Mouse (Mus musculus) thymus, adult 18-20 months (tissue): ENCODE results near the gene Arl1.
"Not testable (repeated sequence)": the region's sequence is repeated elsewhere in the genome, so short reads cannot be mapped to it uniquely, and the experiment has no call there.

ENCODE experiments used
- DNase-seq, 2 experiments: peaks; one replicate each; pipeline ENCODE4 v3.0.0; 2022; ENCODE audit warnings: mixed read lengths in 2 of 2

The Arl1 gene

DNA sequence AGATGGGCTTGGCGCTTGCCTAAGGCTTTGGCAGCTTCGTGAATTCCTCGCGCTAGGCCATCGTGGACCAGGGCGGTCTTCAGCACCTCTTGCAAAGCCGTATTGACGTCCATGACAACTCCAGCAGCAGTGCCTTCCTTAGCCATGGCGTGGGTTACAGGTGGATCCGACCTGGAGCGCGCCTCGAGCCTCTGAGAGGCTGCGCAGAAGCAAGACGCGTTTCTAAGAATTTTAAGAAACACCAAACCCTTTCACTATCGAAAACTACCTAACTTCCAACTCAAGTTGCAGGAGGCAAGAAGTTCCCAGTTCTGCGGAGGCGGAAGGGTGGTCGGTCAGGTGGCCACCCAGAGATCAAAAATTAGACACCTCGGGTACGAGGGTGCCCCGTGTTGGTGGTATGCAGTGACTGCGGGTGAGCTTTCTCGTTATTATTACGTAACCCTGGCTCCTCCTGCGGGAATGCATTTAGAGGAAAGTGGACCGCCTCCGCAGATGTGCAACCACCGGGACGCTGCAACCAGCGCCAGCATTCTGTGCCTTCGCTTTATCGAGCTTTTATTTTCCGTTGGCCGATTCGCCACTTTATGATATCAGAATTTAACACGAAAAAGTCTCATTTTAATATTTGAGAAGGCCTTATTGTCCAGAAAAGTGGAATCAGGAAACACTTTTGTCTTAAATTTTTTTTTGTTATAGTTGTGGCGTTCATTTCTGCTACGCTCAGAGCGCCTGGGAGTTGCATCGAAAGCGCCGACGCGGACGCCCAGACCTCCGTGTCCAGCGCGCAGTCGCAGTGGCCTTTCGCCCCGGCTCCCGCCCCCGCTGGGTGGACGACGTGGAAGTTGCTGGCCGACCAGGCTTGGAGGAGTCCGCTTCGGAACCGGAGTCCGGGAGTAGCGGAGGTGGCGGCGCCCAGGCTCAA lies at the start of gene Arl1:
Gene Arl1, plus strand, starts transcription at position 288 of the 925 bp plus-strand sequence.
- peak; percentile 74 to 75 for DNase-seq

DNA sequence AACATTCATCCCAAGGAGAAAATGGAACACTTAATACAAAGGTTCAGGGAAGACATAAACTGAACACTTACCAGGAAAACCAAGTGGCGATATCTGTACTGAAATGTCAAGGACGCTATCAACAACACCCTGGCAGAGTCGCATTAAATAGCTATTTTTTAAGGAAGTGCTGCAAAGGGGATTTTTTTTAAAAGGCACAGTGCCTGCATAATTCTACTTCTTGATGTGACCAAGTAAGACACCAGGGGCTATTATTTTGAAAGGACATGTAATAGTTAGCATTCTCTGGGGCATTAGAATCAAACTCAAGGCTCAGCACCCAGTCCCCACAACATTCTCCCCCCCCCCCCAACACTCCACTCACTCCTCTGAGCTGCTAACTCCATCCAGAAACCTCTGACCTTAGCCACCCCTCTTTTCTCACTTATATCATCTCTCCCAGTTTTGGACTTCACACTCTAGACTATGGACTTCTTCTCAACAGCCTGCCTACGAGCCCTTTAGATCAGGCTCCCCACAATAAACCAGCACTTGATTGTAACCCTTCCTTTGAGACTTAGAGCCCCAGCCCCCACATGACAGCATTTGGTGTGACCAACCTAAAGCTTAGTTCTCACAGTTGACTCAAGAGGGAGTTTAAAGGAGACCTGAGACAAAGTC lies 47.6 kb upstream of the Arl1 start:
- DNase-seq = no peak

DNA sequence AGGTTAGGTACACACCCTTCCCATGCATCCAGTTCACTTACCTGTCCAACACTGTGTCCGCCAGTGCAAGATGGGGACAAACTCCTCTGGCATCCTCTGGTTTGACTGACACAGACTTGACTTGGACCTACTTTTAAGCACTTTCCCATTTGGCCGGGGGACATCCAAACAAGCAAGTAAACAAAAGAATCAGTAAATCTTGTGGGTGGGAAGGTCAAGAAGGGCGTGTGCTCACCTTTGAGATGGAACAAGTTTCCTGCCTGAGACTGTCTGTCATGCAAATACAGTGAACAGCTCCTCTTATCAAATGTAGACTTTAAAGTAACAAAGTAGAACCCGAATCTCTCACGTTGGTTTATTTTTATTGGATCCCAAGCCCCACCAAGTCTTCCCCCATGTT lies 45.7 kb upstream of the Arl1 start, which contains the start of gene Spic:
Gene Spic, minus strand, starts transcription at position 91 of the 400 bp plus-strand sequence.
- no peak for DNase-seq

DNA sequence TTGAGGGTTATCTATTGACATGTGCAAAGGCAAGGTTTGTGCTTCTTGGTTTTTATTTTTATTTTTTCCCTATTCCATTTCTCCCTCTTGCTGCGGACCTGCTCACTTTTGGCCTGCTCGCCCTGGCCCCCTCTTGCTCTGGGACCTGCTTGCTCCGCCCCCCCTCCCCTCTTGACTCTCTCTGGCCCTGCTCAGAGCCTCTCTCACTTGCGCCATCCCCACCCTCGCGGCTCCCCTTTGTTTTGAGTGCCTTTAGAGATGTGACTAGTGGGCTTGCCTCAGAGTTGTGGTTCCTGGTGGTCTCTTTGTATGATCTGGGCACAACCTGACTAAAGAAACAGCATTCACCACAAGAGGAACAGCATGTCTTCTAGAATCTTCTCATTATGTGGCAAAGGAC lies 29.7 kb upstream of the Arl1 start:
- DNase-seq = no peak

DNA sequence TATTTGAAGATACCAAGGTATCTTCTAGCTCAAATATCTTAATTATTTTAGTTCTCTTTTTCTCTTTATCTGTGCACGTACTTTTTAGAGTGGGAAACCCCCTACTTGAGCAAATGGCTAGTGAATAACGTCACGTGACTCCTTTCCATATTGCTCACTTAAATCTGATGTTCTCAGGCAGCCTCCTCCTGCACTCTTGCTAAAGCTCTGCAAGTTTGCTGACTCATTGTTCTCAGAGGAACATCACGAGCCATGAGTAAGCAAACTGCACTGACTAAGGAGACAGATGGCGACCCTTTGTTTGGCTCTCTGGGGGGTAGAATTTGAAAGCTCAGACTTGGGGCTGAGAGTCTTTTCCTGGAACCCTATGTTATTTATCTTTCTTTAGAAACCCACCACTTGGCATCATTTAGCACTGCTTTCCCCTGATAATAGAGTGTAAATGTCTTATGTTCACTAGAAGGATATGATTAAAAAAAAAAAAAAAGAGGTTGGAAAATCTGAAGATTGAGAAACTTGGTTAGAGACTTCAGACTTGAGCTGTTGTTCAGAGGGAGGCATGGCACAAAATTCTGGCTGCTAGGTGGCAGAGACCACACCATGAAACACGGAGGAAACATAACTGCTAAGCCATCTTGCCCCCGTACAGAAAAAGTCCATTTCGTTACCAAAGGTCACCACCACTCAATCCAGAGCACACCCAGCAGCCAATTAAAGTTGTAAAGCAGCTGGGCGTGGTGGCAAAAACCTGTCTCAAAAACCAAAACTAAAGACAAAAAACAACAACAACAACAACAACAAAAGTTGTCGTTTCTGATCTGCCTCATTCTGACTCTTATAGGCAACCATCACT lies 21.8 kb upstream of the Arl1 start:
- DNase-seq = no peak

DNA sequence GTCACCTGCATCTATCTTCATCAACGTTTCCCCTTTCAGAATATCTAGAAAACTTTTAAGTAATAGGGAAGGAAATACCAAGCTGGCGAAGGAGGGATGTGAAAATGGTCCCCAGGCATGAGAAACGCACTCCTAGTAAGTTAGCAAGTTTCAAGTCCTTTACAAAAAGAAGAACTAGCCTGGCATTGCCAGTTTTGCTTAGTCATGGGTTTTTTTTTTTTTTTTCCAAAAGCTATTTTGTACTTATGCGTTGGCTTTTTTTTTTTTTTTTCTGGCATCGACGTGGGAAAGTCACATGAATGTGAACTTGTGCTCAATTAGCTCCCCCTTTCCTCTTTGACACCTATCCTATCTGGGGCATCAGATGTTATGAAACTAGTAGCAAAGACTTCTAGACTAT lies 18.3 kb upstream of the Arl1 start:
- DNase-seq = no peak

DNA sequence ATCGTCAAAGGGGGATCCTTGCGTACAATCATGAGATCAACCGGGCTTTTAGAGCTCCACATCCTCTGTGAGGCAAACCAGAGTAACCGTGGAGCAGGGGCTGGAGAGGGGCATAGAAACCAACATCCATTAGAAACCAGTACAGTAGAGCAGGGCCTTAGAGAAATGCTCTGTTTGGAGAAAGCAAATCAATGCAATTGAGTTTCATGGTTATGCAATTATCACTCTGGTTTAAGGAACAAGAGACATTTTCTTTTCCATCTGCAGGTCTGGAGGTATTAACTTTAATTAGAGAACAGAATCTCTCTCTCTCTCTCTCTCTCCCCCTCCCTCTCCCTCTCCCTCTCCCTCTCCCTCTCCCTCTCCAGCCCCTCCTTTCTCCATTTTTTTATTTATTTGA lies 15.9 kb upstream of the Arl1 start:
- no peak for DNase-seq

DNA sequence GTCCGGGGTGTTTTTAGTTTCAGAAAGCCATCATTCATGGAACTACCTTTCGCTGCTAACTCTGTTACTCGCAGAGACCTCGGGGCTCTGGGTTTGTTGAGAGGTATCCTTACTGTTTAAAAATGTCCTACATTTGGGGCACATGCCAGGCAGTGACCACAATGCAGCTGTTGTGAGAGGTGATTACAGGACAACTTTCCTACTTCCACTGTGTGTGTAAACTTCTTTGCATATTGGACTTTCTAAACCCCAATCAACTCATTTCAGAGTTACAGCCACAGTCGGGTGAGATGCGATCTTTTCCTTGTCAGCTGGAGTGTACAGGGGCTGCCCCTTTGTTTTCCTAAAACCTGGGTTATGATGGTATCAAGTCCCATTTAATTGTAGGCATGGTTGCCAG lies 15.0 kb upstream of the Arl1 start:
- DNase-seq = no peak

DNA sequence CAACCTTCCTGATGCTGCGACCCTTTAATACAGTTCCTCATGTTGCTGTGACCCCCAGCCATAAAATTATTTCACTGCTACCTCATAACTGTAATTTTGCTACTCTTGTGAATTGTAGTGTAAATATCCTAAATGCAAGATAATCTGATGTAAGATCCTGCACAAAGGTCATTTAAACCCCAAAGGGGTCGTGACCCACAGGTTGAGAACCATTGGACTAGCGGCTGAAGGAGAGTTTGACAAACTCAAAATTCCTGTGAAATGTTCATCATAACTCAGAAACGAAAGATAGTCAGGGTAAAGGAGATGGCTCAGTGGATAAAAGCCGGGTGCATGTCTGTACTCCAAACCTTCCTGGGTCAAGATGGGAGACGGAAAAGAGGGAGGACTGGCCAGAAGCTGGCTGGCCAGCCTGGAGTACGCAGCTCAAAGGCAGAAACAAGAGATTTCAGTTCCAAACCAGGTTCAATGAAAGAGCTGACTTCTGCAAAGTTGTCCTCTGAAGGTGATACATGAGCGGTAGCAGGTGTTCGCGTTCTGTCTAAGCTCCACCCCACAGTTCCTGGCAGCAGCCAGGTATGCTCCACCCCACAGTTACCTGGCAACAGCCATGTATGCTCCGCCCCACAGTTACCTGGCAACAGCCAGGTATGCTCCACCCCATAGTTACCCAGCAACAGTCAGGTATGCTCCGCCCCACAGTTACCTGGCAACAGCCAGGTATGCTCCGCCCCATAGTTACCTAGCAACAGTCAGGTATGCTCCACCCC lies 13.5 kb upstream of the Arl1 start:
- DNase-seq = no peak

DNA sequence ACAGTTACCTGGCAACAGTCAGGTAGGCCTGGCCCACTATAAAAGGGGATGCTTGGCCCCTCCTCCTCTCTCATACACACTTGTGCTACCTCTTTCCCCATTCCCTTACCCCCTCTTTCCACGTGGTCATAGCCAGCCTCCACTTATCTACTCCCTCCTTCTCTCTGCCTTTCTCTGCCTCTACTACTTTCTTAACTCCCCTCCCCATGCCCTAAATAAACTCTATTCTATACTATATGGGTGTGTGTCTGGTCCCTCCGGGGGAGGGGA lies 13.0 kb upstream of the Arl1 start:
- no peak for DNase-seq

DNA sequence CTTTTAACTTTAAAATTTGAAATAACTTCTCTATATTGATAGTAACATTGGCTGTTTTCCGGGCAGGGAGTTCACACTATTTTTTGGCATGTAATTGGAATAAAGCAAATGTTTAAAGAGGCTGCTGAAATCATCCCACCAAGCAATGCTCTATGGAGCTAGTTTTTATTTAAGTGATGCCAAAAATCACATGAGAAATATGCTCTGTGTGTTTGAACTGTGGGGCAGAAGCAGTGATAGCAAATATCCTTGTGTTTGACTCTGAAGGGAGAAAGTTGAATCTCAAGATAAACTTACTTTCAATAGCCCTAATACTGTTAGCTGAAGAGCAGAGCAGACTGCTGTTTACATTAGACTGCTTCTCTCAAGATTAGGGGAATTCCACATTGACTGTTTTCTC lies 11.0 kb upstream of the Arl1 start:
- DNase-seq = no peak

DNA sequence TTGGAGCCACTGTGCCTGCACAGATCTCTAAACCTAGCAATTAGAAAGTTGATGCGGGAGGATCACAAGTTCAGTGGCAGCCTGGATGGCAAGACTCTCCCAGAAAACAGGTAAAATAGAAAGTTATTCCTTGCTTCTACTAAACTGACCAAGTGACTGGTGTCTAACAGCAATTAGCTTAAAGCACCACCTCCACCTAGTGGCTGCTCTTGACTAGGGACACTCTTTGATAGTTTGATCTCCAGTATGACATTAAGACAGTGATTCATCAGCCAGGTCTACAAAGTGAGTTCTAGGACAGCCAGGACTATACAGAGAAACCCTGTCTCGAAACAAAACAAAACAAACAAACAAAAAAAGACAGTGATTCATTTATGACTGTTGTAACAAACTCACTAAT lies 5.3 kb upstream of the Arl1 start:
- DNase-seq = no peak

DNA sequence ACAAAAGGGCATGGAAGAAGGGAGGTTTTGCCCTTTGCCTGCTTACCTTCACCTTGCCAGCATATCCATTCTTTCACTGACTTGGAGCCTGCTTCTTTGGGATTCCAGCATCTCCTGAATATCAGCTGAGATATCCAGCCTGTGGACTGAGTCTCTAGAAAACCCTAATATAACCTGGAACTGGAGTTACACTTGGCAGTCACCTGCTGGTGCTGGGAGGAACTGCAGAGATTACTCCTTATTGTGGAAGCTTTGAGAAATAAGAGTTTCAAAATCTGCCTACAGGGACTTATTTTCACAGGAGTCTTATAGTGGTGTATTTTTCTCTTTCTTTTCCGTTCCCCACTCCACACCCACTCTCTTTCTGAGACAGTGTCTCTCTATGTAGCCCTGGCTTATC lies 3.5 kb upstream of the Arl1 start:
- DNase-seq = no peak

DNA sequence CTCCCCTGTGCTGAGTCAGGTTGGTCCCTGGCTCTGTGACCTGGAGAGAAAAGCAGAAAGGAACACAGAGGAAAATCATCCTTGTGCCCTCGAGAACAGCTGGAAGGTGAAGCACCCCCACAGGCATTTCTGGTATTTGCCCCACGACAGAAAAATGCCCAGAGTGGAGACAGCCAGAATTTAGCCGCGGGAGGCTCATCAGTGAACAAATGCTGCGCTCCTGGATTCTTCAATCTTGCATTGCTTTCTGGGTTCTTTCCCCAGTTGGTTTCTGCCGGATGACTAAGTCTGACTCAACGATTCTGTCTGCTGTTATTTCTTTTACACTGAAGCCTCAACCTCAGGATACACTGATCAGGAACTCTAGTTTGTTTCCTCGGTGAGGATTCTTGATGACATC lies 2.5 kb upstream of the Arl1 start:
- DNase-seq = no peak

DNA sequence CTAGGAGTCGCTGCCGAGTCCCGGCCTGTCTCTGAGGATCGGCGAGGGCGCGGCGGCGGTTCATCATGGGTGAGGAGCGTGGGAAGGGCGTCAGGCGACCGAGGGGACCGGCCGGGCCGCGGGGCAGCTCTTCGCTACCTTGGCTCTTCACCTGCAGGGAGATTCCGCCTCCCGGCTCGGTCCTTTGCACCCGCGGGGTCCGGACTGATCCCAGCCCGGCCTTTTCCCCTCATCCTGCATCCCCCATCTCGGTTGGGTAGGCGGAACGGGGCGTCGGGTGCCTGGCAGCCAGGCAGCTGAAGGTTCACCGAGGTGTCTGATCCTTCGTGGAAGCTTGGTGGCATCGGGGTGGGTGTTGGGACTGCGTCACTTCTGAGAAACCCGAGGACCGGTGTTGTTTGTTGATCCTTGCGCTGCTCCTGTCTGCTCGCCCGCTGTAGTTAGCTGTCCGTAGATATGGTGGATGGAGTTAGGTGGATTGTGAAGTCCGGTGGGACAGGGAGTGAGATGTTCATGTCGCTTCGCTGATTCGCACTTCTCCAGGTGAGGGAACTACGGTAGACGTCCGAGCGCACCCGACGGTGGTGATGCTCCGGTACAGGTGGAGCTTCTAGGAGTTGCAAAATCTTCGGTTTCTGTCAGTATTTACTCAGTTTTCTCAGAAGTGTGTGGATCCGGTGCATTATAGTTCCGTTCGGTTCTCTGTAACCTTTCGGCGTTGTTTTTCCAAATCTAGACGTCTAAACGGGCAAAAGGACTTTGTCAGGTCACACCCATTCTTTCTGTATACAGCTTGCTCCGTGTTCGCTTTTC lies 1.0 kb downstream of the Arl1 start:
- peak in 1 of 2 experiments; percentile 31 for DNase-seq

DNA sequence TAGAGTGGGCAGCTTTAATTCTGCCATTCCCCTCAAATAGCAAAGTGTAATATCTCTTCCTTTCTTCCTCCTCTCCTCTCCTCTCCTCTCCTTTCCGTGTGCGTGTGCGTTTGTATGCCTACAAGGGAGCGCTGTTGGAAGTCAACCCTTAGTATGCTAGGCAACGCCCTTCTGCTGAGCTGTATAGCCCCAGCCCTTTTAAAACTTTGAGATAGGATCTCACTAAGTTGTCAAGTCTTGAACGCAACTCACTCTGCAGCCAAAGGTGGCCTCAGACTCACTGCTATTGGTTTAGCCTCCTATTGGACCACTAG lies 1.6 kb downstream of the Arl1 start:
- no peak for DNase-seq

DNA sequence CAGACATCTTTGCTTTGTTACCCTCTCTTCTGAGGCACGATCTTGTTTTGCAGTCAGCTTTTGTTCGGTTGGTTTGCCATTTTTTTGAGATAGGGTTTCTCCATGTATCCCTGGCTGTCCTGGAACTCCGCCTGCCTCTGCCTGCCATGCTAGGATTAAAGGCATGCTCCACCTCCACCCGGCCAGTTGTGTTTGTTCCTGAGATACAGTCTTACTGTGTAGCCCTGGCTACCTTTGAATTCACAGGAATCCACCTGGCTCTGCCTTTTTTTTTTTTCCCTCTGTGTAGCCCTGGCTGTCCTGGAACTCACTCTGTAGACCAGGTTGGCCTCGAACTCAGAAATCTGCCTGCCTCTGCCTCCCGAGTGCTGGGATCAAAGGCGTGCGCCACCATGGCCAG lies 8.4 kb downstream of the Arl1 start:
- not testable (repeated sequence) for DNase-seq

DNA sequence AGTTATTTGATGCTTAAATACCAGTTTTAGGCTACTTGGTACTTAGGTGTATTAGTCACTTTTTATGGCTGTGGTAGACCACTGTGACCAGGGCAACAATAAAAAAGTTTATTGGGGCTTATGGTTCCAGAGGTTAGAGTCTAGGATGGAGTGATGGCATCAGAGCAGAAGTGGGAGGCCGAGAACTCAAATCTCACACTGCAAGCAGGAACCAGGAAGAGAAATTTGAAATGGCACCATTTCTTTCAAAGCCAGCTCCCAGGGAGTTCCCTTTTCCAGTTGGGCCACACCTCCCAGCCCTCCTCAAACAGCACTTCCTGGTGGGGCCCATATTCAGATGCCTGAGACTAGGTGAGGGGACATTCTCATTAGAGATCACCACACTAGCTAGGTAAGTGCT lies 9.2 kb downstream of the Arl1 start:
- DNase-seq = no peak

DNA sequence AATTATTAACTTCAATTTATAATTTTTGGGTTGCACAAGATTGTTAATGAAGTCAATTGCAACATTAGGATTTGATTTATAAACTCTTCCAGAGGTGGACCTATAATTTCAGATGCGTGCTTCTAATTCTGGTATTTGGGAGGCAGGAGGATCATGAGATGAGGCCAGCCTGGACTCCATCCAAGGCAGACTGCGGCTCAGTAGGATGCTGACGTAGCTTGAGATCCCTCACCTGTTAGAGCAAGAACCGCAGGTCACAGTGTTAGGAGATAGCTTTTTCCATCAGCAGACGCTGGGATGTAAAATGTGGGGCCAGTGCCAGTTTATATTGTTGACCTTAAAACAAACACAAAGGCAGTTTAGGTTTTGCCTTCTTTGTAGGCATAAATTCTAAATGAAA lies 10.1 kb downstream of the Arl1 start:
- DNase-seq = no peak

DNA sequence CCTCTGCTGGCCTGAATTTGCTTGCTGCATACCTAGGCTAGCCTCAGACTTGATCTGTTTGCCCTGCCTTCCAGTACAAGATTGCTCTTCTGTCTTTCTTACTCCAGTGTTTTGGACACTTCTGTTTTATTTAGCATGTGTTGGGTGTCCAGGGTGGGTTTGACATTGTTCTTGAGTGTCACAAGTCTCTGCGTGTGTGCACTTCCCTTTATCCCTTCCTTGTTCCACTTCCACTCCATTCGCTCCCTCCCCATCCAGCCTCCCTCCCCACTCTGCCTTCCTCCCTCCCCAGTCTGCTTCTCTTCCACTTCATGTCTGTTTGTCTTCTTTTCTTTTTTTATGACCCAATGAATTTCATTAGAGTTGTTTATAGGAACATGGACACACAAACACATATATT lies 10.8 kb downstream of the Arl1 start:
- DNase-seq = no peak

DNA sequence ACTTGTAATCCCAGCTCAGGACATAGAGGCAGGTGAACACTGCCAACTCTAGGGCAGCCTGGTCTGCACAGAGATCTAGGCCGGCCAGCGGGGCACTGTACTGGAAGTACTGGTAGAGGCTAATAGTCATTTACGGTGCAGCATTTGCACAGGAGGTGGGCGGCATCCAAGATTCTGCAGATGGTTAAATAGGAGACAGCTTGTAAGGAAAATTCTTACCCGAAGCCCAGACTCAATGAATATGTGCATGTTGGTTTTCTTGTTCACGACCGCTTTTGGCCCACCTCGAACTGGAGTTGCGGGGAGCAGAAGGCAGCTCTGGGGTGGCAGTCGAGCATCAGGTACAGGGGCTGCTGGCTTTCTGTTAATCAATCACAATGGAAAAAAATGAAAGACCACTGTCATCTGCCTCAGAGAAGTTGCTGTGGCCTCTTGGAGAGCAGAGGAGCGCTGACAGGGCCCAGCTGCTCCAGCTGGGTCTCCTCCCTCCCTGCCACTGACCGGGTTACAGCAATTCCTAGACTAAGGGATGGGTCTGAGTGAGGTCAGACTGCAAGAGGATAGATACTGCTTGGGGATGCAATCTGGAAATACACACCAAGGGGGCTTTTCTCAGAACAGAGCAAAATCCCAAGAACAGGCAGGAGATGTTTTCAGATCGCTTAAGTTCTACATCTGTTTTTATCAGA lies 31.0 kb downstream of the Arl1 start:
- no peak for DNase-seq
